Mouse (Mus musculus): ENCODE results near the gene Olfr951. TPM values are rescaled to one million over a fixed set of nuclear protein-coding genes. Genes with fewer than 3 reads are reported as not detected.

The Olfr951 gene
- not detected in 2 replicates for polyA plus RNA-seq (2016; fragmentation: Nextera tagmentation; extraction: Ambion mirVana)

DNA sequence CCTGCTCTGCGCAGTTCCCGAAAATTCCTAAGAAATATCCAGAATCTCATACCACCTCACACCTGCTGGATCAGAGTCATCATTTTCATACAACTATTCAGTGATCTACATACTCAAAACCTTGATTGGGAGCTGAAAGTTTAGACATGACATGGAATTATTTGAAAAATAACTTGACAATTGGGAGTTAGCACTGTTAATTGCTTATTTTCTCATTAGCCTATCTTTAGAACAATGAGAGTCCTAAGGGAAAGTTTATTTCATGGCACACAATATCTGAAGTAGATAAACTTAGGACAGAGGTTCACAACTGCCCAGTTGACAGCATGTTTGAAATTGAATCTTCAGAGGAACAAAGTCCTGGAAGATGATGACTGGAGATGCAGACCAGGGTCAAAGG is at the start of gene Olfr951:
Gene Olfr951 (plus strand): TSS at position 301 of the 400 bp plus-strand sequence.
- WGBS: 94% methylated on average over 2 of the region's 2 CpGs
- H3K4me3 ChIP-seq: no peak within 1 kb of the TSS

DNA sequence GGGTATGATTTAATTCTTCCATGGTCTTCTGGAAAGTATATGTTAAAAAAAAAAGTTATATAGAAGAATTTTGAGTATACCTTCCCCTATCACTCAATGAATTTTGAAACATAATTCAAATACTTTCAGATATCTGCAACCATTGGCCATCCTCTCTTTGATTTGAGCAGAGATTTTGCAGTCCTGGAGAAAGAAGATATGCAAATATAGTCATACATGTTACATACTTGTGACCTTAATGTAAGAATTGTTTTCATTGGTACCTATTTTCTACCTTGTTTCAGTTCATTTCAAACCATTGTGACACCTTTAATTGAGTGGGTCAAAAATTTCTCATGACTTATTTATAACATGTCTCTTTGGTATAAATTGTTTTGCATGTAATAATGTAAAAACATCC is 39.8 kb downstream of the Olfr951 start, which contains the start of gene Olfr952:
Gene Olfr952 (minus strand): TSS at position 101 of the 400 bp plus-strand sequence.
- H3K4me1 ChIP-seq (replicated peaks): no peaks in the 10 kb centered on the region
- no peak within 1 kb of the TSS for H3K4me3 ChIP-seq
- no peaks in the 10 kb centered on the region for H3K9me3 ChIP-seq
- H3K36me3 ChIP-seq: no peaks in the 10 kb centered on the region
- H3K27me3 ChIP-seq (ENCODE audit: insufficient read depth, poor library complexity, severe bottlenecking): no peaks in the 10 kb centered on the region
- no peak within 1 kb of the TSS for H3K27ac ChIP-seq
- DNase-seq (ENCODE audit: low spot score): no peak

More for the DNA sequence above, at the start of gene Olfr951:
- H3K4me1 ChIP-seq (replicated peaks): no peaks in the 10 kb centered on the region
- no peak for DNase-seq (ENCODE audit: low spot score)
- H3K36me3 ChIP-seq: no peaks in the 10 kb centered on the region
- H3K9me3 ChIP-seq: no peaks in the 10 kb centered on the region
- no peaks in the 10 kb centered on the region for H3K27me3 ChIP-seq (ENCODE audit: insufficient read depth, poor library complexity, severe bottlenecking)
- no peak within 1 kb of the TSS for H3K27ac ChIP-seq

Other genes with a start within 250 kb of the Olfr951 start
- gene Olfr943, start 221.1 kb upstream of the Olfr951 start, polyA plus RNA-seq (2016; fragmentation: Nextera tagmentation; extraction: Ambion mirVana): not detected in 2 replicates
- gene Olfr944, start 185.5 kb upstream of the Olfr951 start, polyA plus RNA-seq (2016; fragmentation: Nextera tagmentation; extraction: Ambion mirVana): not detected in 2 replicates
- gene Olfr1537, start 137.4 kb upstream of the Olfr951 start, polyA plus RNA-seq (2016; fragmentation: Nextera tagmentation; extraction: Ambion mirVana): not detected in 2 replicates
- not detected in 2 replicates for gene Olfr945, start 110.6 kb upstream of the Olfr951 start, polyA plus RNA-seq (2016; fragmentation: Nextera tagmentation; extraction: Ambion mirVana)
- not detected in 2 replicates for gene Olfr948, start 61.4 kb upstream of the Olfr951 start, polyA plus RNA-seq (2016; fragmentation: Nextera tagmentation; extraction: Ambion mirVana)
- not detected in 2 replicates for gene Olfr952, start 39.7 kb downstream of the Olfr951 start, polyA plus RNA-seq (2016; fragmentation: Nextera tagmentation; extraction: Ambion mirVana)
- gene Olfr954, start 69.3 kb downstream of the Olfr951 start, polyA plus RNA-seq (2016; fragmentation: Nextera tagmentation; extraction: Ambion mirVana): not detected in 2 replicates
- gene Olfr955, start 84.5 kb downstream of the Olfr951 start, polyA plus RNA-seq (2016; fragmentation: Nextera tagmentation; extraction: Ambion mirVana): not detected in 2 replicates
- gene Olfr44, start 106.6 kb downstream of the Olfr951 start, polyA plus RNA-seq (2016; fragmentation: Nextera tagmentation; extraction: Ambion mirVana): not detected in 2 replicates
- gene Olfr957, start 128.4 kb downstream of the Olfr951 start, polyA plus RNA-seq (2016; fragmentation: Nextera tagmentation; extraction: Ambion mirVana): not detected in 2 replicates
- gene Olfr958, start 166.6 kb downstream of the Olfr951 start, polyA plus RNA-seq (2016; fragmentation: Nextera tagmentation; extraction: Ambion mirVana): not detected in 2 replicates
- gene Olfr959, start 188.2 kb downstream of the Olfr951 start, polyA plus RNA-seq (2016; fragmentation: Nextera tagmentation; extraction: Ambion mirVana): not detected in 2 replicates
- 6.0 and 10.1 TPM in 2 replicates for gene AW551984, start 217.0 kb downstream of the Olfr951 start, polyA plus RNA-seq (2016; fragmentation: Nextera tagmentation; extraction: Ambion mirVana)
- not detected in 2 replicates for gene Olfr148, start 223.2 kb downstream of the Olfr951 start, polyA plus RNA-seq (2016; fragmentation: Nextera tagmentation; extraction: Ambion mirVana)
- gene Olfr960, start 234.0 kb downstream of the Olfr951 start, polyA plus RNA-seq (2016; fragmentation: Nextera tagmentation; extraction: Ambion mirVana): not detected in 2 replicates

Data from hindbrain, embryonic 10.5 days (tissue).